Mouse (Mus musculus): ENCODE measurements around the gene Rad51c. TPM values are rescaled to one million over a fixed set of nuclear protein-coding genes. Genes with fewer than 3 reads are reported as not detected.
"Not testable (repeated sequence)": the region's sequence is repeated elsewhere in the genome, so short reads cannot be mapped to it uniquely, and the experiment has no call there.

The Rad51c gene
- total and polyA plus RNA-seq, 3 experiments: 1.5 to 1.9 TPM; not detected in 1

DNA sequence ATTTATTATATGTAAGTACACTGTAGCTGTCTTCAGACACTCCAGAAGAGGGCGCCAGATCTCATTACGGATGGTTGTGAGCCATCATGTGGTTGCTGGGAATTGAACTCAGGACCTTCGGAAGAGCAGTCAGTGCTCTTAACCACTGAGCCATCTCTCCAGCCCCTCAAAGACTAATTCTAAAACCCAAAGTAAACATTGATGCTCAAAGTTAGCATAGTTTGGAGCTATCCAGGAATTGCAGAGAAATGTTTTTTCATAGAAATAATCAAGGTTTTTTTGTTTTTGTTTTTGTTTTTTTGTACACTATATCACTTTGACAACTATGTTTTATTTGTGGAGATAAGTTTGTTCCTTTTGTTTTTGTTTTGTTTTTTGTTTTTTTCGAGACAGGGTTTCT lies 40.8 kb upstream of the Rad51c start:
- Histone ChIP-seq H3K4me1 (ENCODE audit: control insufficient read depth in 1 of 2, insufficient read depth in 2 of 2, low read length in 2 of 2) (peaks cover 8 to 20% of the 10 kb centered on the region in 2 experiments), H3K36me3 (ENCODE audit: control insufficient read depth in 1 of 2, insufficient read depth in 2 of 2, low read length in 2 of 2) (peaks cover 0 to 16% of the 10 kb centered on the region in 2 experiments; a peak in 2 of 4 replicates)
- TF ChIP-seq TBP (IDR thresholded peaks at IDR 0.05; ENCODE audit: low read depth, low read length) (peak; percentile 90), CTCF (IDR thresholded peaks at IDR 0.05 in 2 of 3, conservative IDR thresholded peaks at IDR 0.05 in 1 of 3; ENCODE audit: control insufficient read depth in 1 of 3, insufficient read depth in 1 of 3, low read depth in 2 of 3, low read length in 3 of 3, poor library complexity in 1 of 3, severe bottlenecking in 1 of 3) (0 out of 6 replicates have a peak, but pooled peaks of 1 of the 3 experiments have one; percentile 4)
- H3K27ac ChIP-seq (ENCODE audit: control insufficient read depth, low read depth, low read length); DNase-seq (ENCODE audit: low read depth, low spot score); H3K9ac ChIP-seq (ENCODE audit: control insufficient read depth, low read depth, low read length, poor library complexity, severe bottlenecking); H3K4me3 ChIP-seq (ENCODE audit: control insufficient read depth in 1 of 2, insufficient read depth in 1 of 2, low read depth in 2 of 2, low read length in 2 of 2); H3K79me2 ChIP-seq (ENCODE audit: control insufficient read depth, insufficient read depth, low read length, poor library complexity); H3K27me3 ChIP-seq (ENCODE audit: control insufficient read depth in 1 of 2, insufficient read depth in 2 of 2, low read length in 2 of 2); H3K9me3 ChIP-seq (replicated peaks; ENCODE audit: insufficient read depth, low read length): not testable (repeated sequence)

DNA sequence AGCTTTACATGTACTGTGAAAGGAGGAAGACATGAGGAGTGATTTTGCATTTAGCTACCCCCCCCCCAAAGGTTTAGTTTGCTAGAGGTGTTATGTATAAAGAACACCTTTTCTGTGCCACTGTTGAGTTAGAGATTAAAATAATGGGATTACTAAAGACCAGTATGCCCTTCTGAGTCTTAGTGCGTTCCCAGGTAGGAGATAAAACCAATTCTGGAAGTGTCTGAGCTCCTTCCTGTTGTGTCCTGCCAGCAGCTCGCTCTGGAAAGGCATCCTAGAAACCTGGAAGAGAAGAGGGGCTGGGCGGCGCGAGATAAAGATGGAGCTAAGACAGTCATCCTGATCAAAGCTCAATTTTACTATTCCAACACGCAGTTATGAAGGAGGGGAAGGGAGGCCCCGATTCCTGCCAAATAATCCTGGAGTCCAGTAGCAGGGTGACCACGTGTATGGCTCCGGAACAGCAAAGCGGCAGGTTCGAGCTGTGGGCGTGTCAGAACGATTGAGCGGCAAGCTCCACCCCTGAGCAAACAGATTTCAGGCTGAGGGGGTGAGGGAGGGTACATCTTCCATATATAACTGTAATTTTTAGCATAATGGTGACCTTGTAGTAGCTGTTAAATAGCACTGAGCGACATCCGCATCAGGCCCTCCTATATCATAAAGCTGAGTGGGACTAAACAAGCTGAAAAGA lies 40.1 kb upstream of the Rad51c start:
- peak overlapping the region; percentile 54 for H3K9ac ChIP-seq (ENCODE audit: control insufficient read depth, low read depth, low read length, poor library complexity, severe bottlenecking)
- no peaks in the 10 kb centered on the region; the same call in 1 of the 2 replicates for H3K79me2 ChIP-seq (ENCODE audit: control insufficient read depth, insufficient read depth, low read length, poor library complexity)
- H3K4me3 ChIP-seq (ENCODE audit: control insufficient read depth in 1 of 2, insufficient read depth in 1 of 2, low read depth in 2 of 2, low read length in 2 of 2): peak overlapping the region in 1 of 2 experiments; percentile 36; a peak in 2 of 4 replicates
- peaks cover 8 to 20% of the 10 kb centered on the region in 2 experiments for H3K4me1 ChIP-seq (ENCODE audit: control insufficient read depth in 1 of 2, insufficient read depth in 2 of 2, low read length in 2 of 2)
- DNase-seq (ENCODE audit: low read depth, low spot score): peak; percentile 73
- H3K27me3 ChIP-seq (ENCODE audit: control insufficient read depth in 1 of 2, insufficient read depth in 2 of 2, low read length in 2 of 2): no peaks in the 10 kb centered on the region
- H3K27ac ChIP-seq (ENCODE audit: control insufficient read depth, low read depth, low read length): 0 out of 2 replicates have a peak overlapping the region, but pooled peaks have one; percentile 10
- TF ChIP-seq SMC3 (IDR thresholded peaks at IDR 0.05; ENCODE audit: low read depth, low read length) (no peak), RCOR1 (IDR thresholded peaks at IDR 0.05; ENCODE audit: low read depth, low read length) (no peak), POLR2AphosphoS2 (IDR thresholded peaks at IDR 0.05; ENCODE audit: low read length) (no peak), MEF2A (IDR thresholded peaks at IDR 0.05; ENCODE audit: extremely low read depth, insufficient replicate concordance, low read depth, low read length, poor library complexity, severe bottlenecking) (no peak), BHLHE40 (IDR thresholded peaks at IDR 0.05; ENCODE audit: borderline replicate concordance, low read depth, low read length) (no peak), ZC3H11A (IDR thresholded peaks at IDR 0.05; ENCODE audit: low read depth, low read length) (no peak), ETS1 (IDR thresholded peaks at IDR 0.05; ENCODE audit: low read depth, low read length) (no peak), TBP (IDR thresholded peaks at IDR 0.05; ENCODE audit: low read depth, low read length) (no peak), ZMIZ1 (IDR thresholded peaks at IDR 0.05; ENCODE audit: low read depth, low read length) (no peak), KAT2A (conservative IDR thresholded peaks at IDR 0.05; ENCODE audit: low read depth, low read length) (no peak), CTCF (IDR thresholded peaks at IDR 0.05 in 2 of 3, conservative IDR thresholded peaks at IDR 0.05 in 1 of 3; ENCODE audit: control insufficient read depth in 1 of 3, insufficient read depth in 1 of 3, low read depth in 2 of 3, low read length in 3 of 3, poor library complexity in 1 of 3, severe bottlenecking in 1 of 3) (no peak), ZKSCAN1 (IDR thresholded peaks at IDR 0.05; ENCODE audit: low read depth, low read length) (no peak), NRF1 (IDR thresholded peaks at IDR 0.05; ENCODE audit: insufficient read depth, low read depth, low read length, poor library complexity, severe bottlenecking) (no peak), UBTF (IDR thresholded peaks at IDR 0.05; ENCODE audit: borderline replicate concordance, insufficient read depth, low read depth, low read length) (no peak), MYB (IDR thresholded peaks at IDR 0.05; ENCODE audit: low read depth, low read length) (no peak), CHD1 (IDR thresholded peaks at IDR 0.05; ENCODE audit: low read depth, low read length) (no peak), EP300 (IDR thresholded peaks at IDR 0.05; ENCODE audit: low read depth in 1 of 2, low read length in 2 of 2) (no peak)
- H3K36me3 ChIP-seq (ENCODE audit: control insufficient read depth in 1 of 2, insufficient read depth in 2 of 2, low read length in 2 of 2): peaks cover 0 to 16% of the 10 kb centered on the region in 2 experiments; a peak in 2 of 4 replicates
- no peaks in the 10 kb centered on the region for H3K9me3 ChIP-seq (replicated peaks; ENCODE audit: insufficient read depth, low read length)

- H3K4me3 ChIP-seq (ENCODE audit: control insufficient read depth in 1 of 2, insufficient read depth in 1 of 2, low read depth in 2 of 2, low read length in 2 of 2); H3K9ac ChIP-seq (ENCODE audit: control insufficient read depth, low read depth, low read length, poor library complexity, severe bottlenecking); H3K9me3 ChIP-seq (replicated peaks; ENCODE audit: insufficient read depth, low read length); H3K79me2 ChIP-seq (ENCODE audit: control insufficient read depth, insufficient read depth, low read length, poor library complexity); H3K27me3 ChIP-seq (ENCODE audit: control insufficient read depth in 1 of 2, insufficient read depth in 2 of 2, low read length in 2 of 2): not testable (repeated sequence)
- H3K36me3 ChIP-seq (ENCODE audit: control insufficient read depth in 1 of 2, insufficient read depth in 2 of 2, low read length in 2 of 2): peaks cover 0 to 16% of the 10 kb centered on the region in 2 experiments; a peak in 2 of 4 replicates
- 0 out of 2 replicates have a peak overlapping the region, but pooled peaks have one; percentile 8 for H3K27ac ChIP-seq (ENCODE audit: control insufficient read depth, low read depth, low read length)
- peak; percentile 55 for DNase-seq (ENCODE audit: low read depth, low spot score)
- peaks cover 8 to 20% of the 10 kb centered on the region in 2 experiments for H3K4me1 ChIP-seq (ENCODE audit: control insufficient read depth in 1 of 2, insufficient read depth in 2 of 2, low read length in 2 of 2)
Observed at GRCm38 (mm10) chr11:87444056-87444455, 39.3 kb upstream of the Rad51c start.

Data from MEL (cell line).